23 mouse cellular contexts compared by ENCODE assay signal in the genomic region with DNA sequence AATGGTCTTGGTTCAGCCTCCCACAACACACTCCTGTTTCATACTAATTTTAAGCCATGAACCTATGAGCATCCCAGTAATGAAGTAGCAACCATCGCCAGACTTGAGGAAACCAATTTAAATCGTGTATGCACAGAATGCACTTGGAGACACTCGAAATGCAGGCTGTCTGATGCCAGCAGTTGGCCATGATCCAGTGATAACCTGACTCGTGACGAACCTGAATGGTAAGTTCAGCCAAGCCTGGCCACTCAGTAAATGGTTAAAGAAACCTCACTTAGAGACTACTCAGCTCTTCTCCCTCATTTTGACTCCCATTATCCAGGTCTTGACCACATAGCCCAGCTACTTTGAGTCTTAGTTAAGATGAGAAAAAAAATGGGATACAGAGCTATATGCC. TPM values are rescaled to one million over a fixed set of nuclear protein-coding genes. Genes with fewer than 3 reads are reported as not detected.
A peak's percentile ranks its signal among the peaks of the same experiment; 100 is the strongest.
DNase-seq lines count a peak whose midpoint lies in the region; ATAC-seq lines count a peak whose summit lies in the region.
"Had no signal": no experiment of that assay in that cellular context is flagged by ENCODE, and none has a peak within 500 bp of the region (broad histone marks: within the 10 kb centered on the region; RNA-seq: fewer than 3 reads in every experiment).

No protein-coding gene starts in this region.

- no peaks in the 10 kb centered on the region for H3K27me3 ChIP-seq in kidney, embryonic 15.5 days
- H3K27me3 ChIP-seq: embryonic facial prominence, embryonic 15.5 days; heart, embryonic 15.5 days; hindbrain, embryonic 13.5 days had no signal

- H3K36me3 ChIP-seq in kidney, embryonic 15.5 days: 0 out of 2 replicates have a peak, but pooled peaks cover 6% of the 10 kb centered on the region
- H3K36me3 ChIP-seq: embryonic facial prominence, embryonic 15.5 days; heart, embryonic 15.5 days; hindbrain, embryonic 13.5 days had no signal

- no peak for ATAC-seq in kidney, embryonic 15.5 days (replicated peaks; ENCODE audit: low FRiP score)
- ATAC-seq: activated CD4-positive, CD25-positive, alpha-beta regulatory T cell, adult 4 months; forebrain, embryonic 14.5 days had no signal

- H3K27ac ChIP-seq in kidney, embryonic 15.5 days: no peak overlapping the region
- H3K27ac ChIP-seq: embryonic facial prominence, embryonic 15.5 days; forebrain, embryonic 10.5 days; heart, adult 2 months; heart, embryonic 15.5 days; hindbrain, embryonic 13.5 days had no signal

- H3K9ac ChIP-seq in kidney, embryonic 15.5 days: no peak overlapping the region
- H3K9ac ChIP-seq: embryonic facial prominence, embryonic 15.5 days; heart, embryonic 15.5 days; hindbrain, embryonic 13.5 days had no signal

- H3K4me3 ChIP-seq in kidney, embryonic 15.5 days (replicated peaks): no peak overlapping the region
- H3K4me3 ChIP-seq: embryonic facial prominence, embryonic 15.5 days; erythroblast, embryonic 14.5 days; forebrain, embryonic 10.5 days; heart, adult 2 months; heart, embryonic 15.5 days; hindbrain, embryonic 13.5 days had no signal

- WGBS in kidney, embryonic 15.5 days: 81% methylated on average over 5 of the region's 5 CpGs

- H3K4me2 ChIP-seq in kidney, embryonic 15.5 days: no peak overlapping the region
- H3K4me2 ChIP-seq: embryonic facial prominence, embryonic 15.5 days; heart, embryonic 11.5 days; heart, embryonic 15.5 days; hindbrain, embryonic 13.5 days had no signal

- no peaks in the 10 kb centered on the region for H3K9me3 ChIP-seq in kidney, embryonic 15.5 days (replicated peaks)
- H3K9me3 ChIP-seq: embryonic facial prominence, embryonic 15.5 days; forebrain, embryonic 10.5 days; heart, embryonic 15.5 days; hindbrain, embryonic 13.5 days had no signal

- peak; percentile 58 for DNase-seq in kidney, adult 11 months
- peak; percentile 56 for DNase-seq in brain, adult 2 months (ENCODE audit: low read depth, low spot score)
- DNase-seq in kidney, postnatal 10 days: peak; percentile 45
- peak; percentile 14 to 16 for DNase-seq in kidney, postnatal 4 days
- DNase-seq in layer of hippocampus, postnatal 36 days: no peak
- no peak for DNase-seq in frontal cortex, postnatal 25 days (ENCODE audit: low spot score in 2 of 2)
- DNase-seq: adrenal gland, postnatal 14 days; cerebellum, adult 8-10 months; cerebellum, postnatal 14 days; embryo, embryonic 11 days; gastrocnemius, postnatal 10 days; heart, adult 2 months; heart, postnatal 14 days had no signal

- no peaks in the 10 kb centered on the region for H3K4me1 ChIP-seq in kidney, embryonic 15.5 days
- H3K4me1 ChIP-seq: embryonic facial prominence, embryonic 15.5 days; forebrain, embryonic 10.5 days; heart, embryonic 15.5 days; hindbrain, embryonic 13.5 days had no signal

RNA-seq across cellular contexts. Expression of a gene that starts 27.2 kb away (rescaled TPM):
- polyA plus RNA-seq in kidney, embryonic 15.5 days (2015; fragmentation: Nextera tagmentation; extraction: Ambion mirVana): 1.0 and 1.2 TPM in 2 replicates
- 100 to 1,000 TPM; 310 to 321 TPM for total RNA-seq in layer of hippocampus, postnatal 36 days (2021)
- polyA plus RNA-seq: C2C12; erythroblast, embryonic 14.5 days had no signal

RNA-seq across cellular contexts. Expression of a gene that starts 50.2 kb away (rescaled TPM):
- polyA plus RNA-seq in kidney, embryonic 15.5 days (2015; fragmentation: Nextera tagmentation; extraction: Ambion mirVana): 17.8 and 19.0 TPM in 2 replicates
- 10 to 100 TPM; 78.1 to 95.3 TPM for total RNA-seq in layer of hippocampus, postnatal 36 days (2021)

Comparison
In these comparisons a context has a peak if more than half of its experiments do, and no peak if none do; other contexts are left out.
1. DNase-seq: peak in kidney, adult 11 months (single experiment), brain, adult 2 months (single experiment), kidney, postnatal 10 days (single experiment) and kidney, postnatal 4 days (2 of 2); none in layer of hippocampus, postnatal 36 days (0 of 2) and frontal cortex, postnatal 25 days (0 of 2).